Mouse (Mus musculus): ENCODE measurements around the gene Odf3l1.

The Odf3l1 gene

GRCm38 (mm10) chr9:56881539-56882082, 17.1 kb upstream of the Odf3l1 start:
- no peak for DNase-seq (ENCODE audit: extremely low spot score, low spot score)

DNA sequence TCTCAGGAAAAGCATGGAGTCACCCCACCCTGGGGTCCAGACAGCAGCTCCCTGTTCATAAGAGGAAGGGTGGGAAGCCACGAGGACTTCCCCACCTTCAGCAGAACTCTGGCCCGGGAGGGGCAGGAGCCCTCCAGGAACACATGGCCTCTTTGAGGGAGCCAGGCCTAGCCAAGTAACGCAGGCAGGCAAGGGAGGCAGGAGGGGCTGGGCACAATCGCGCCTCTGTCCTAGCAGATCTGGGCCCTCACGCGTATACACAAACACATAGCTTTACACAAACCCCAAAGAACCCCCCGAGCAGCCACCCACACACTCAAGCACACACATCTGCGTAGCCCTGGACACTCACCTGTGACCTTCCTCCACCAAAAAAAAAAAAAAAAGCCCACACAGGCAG, 16.3 kb upstream of the Odf3l1 start:
- no peak for DNase-seq (ENCODE audit: extremely low spot score, low spot score)

DNA sequence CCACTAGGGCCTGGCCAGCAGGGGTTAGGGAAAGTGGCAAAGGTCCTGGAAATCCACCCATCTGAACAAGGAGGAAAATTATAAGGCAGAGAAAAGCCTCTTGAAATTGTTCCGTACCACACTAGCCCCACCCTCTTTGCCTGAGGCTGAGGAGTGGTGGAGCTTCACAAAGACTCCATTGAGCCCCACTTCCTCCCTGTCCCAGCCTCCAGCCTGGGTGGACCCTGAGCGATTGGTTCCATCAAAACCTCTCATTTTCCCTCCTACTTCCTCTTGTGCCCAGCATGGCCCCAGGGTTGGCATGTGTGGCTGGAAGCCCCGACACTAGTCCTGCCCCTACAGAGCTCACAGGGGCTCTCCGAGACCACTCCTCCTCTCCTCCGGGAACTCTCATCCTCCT, 12.8 kb upstream of the Odf3l1 start:
- DNase-seq (ENCODE audit: extremely low spot score, low spot score), result no peak

GRCm38 (mm10) chr9:56876784-56877183, 12.3 kb upstream of the Odf3l1 start:
- no peak for DNase-seq (ENCODE audit: extremely low spot score, low spot score)

DNA sequence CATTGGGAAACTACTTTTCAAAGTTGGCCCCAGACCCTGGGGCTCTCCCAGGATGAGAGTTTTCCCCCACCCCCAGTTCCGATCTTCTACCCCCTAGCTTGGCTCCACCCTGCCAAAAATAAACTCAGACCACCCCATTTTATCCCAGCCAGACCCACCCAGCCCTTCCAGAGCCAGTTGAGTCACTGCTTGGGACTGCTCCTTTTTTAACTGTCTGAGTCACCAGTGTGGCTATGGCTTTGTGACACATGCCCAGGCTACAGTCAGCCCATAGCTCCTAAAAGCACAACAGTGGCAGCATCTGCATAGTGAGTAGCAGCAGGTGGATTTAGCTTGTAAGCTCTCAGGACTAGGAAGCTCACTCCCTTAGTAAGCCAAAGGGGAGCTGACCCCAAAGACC, 8.6 kb upstream of the Odf3l1 start:
- DNase-seq (ENCODE audit: extremely low spot score, low spot score), result no peak

GRCm38 (mm10) chr9:56872105-56872903, 7.8 kb upstream of the Odf3l1 start:
- no peak for DNase-seq (ENCODE audit: extremely low spot score, low spot score)

DNA sequence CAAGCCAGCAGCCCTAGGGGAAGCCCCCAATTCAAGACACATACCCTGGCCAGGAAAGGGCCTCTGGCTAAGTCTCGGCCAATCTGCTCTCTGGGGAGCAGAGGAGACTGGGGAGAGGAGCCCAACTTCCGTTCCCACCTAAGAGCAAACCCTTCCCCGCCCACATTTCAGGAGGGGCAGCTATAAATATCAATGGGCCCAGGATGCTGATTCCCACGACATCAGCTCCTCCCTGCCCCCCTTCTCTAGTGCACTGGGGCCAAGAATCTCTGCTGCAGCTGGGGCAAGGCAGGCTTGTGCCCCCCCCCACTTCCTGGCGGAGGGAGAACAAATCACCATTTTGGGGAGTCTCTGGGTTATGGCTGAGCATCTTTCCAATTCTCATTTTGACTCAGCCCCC, 6.7 kb upstream of the Odf3l1 start:
- no peak for DNase-seq (ENCODE audit: extremely low spot score, low spot score)

DNA sequence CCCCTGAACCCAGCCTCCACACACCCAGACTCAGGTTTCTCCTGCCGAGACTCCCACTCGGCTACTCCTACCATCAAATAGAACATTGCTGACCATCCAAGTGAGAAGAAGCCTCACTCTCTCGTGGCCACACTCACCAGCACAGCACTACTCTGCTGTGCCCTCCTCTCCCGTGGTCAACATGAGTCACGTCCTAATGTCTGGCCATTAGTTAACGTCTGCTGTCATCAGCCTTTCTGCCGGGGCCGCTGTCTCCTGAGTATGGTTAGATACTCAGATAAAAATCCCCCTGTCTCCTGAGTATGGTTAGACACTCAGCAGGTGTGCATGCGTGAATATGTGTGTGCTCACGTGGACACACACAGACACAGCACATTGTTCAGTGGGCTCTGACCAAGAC, 6.3 kb upstream of the Odf3l1 start:
- DNase-seq (ENCODE audit: extremely low spot score, low spot score), result no peak

DNA sequence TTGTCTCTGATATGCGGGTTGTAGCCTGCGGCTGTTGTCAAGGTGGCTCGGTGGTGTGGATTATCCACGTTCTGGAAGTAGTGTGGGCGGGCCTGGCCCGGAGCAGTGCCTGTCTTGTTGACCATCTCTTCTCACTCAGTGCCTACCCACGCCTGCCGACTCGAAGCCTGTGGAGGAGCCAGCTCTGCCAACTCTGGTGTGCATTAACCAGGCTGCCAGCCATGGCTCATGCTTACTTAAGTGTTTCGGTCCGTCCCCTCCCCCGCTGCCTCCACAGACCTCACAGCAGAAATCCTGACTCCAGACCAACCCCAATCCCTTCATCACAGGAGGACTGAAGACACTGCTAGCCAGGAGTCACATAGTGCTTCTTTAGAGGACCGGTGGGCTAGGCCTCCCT, 5.1 kb upstream of the Odf3l1 start:
- DNase-seq (ENCODE audit: extremely low spot score, low spot score), result no peak

DNA sequence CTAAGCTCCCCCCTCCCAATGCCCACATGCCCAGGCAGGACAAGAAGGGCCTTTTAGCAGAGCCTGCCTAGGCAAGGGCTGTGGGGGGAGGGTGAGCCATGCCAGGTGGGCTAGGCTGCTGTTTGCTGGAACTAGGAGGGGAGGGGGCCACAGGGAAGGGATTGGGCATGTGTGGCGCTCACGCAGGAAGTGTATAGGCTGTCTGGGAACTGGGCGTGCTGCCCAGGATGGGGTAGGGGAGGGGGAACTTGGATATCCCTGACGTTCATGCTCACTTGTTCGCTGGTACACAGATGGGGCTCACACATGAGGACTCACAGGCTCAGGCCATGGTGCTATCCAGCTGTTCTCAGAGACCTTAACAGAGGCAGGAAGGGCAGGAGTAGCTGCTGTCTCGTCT, 3.8 kb upstream of the Odf3l1 start:
- no peak for DNase-seq (ENCODE audit: extremely low spot score, low spot score)

DNA sequence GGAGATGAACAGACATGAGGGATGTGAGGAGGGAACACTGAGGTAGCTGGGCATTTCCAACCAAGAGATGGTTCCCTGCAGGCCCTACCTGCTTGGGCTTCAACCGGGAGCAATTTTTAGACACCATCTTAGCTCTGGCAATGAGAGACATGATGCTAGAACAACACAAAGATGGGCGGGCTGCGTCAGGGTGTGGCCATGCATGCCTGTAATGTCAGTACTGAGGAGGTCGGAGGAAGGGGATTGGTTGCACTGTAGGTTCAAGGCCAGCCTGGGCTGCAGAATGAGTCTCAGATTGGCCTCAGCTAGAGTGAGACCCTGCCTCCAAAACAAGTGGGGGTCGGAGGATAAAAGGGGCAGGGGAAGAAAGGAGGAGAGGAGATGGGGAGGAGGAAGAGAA, 2.0 kb upstream of the Odf3l1 start:
- no peak for DNase-seq (ENCODE audit: extremely low spot score, low spot score)

DNA sequence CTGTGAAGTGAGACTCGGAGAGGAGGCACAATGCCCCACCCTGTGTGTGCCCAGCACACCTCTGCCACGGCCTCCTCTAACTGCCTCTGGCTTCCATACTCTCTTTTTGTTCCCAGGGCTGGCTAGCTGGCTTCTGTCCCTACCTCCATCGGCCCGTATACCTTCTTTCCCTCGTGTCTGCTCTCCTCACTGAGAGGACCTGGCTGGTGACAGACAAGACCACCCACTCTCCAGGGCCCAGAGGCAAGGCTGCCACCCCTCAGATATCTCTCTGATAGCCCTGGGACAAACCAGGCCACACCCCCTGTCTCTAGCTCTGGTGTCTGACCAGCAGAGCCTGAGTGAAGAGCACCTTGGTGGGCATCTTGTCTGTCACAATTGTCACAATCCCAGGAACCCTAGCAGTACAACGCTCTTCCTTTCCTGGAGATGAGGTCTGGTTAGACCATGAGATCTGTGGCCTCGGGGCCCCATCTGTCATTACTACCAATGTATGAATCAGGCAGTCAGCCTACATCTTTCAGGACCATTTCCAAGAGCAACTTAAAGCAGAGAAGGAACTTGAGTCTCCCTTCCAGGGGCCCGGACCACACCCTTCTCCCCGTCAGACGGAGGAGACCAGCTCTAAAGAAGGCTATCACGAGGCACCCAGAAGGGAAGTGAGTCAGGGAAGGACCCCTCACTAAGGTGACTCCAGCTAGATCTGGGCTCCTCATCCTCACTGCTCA, 1.4 kb upstream of the Odf3l1 start:
- no peak for DNase-seq (ENCODE audit: extremely low spot score, low spot score)

- peak; percentile 57 for DNase-seq (ENCODE audit: extremely low spot score, low spot score)
Measured at GRCm38 (mm10) chr9:56864832-56865231, 353 bp upstream of the Odf3l1 start, which contains the start of gene Cspg4. Gene Cspg4 (plus strand): TSS chr9:56865033.

DNA sequence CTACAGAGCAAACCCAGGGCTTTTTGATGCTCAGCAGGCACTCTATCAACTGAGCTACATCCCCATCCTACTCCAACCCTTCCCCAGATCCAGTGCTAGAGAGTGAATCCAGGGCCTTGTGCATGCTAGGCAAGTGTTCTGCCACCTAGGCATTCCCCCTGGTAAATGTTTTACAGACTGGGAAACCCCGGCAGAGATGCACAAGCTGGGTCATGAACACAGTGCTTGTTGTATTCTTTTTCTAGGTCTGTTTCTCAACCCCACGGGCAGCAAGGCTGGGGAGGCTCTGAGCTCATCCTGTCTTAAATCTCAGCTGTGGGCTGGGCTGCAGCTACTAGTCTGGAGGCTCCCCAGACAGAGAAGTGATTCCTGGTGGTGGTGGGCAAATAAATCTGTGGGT, 1.6 kb downstream of the Odf3l1 start:
- DNase-seq (ENCODE audit: extremely low spot score, low spot score), result no peak

GRCm38 (mm10) chr9:56860486-56861269, 3.8 kb downstream of the Odf3l1 start:
- no peak for DNase-seq (ENCODE audit: extremely low spot score, low spot score)

DNA sequence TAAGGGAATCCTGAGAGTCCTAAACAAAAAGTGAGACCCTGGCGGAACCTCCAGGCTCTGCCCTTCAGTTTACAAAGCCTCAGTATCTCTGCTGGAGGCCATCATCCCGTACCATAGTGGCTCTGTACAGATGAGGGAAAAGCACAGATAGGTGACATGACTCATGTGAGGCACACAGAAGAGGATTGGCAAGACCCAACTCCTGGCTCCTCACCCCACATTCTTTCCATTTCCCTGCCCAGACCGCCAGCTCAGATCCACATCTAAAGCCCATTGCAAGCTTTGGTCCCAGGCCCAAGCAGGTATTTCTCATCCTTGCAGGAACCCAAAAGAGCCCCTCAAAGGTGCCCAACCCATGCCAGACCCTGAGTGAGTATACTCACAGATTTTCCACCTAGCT, 4.4 kb downstream of the Odf3l1 start:
- DNase-seq (ENCODE audit: extremely low spot score, low spot score), result no peak

GRCm38 (mm10) chr9:56857463-56857862, 7.0 kb downstream of the Odf3l1 start:
- DNase-seq (ENCODE audit: extremely low spot score, low spot score), result no peak

DNA sequence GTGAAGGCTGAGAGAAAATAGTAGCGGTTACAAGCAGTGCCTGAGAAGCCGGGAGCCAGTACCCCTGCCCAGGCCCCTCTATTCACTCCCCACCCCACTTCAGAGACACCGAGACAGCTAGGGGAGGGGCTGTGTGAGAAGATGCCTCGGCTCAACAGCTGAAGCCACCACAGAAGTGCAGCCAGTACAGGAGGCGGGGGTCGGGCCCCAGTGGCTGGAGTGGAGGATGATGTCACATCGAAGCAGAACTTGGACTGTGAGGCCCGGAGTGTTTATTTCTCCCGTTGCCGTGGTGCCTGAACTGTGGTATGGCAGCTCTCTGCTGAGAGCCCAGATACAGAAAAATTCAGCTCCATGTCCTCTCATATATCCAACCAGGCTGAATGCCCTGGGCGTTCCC, 12.7 kb downstream of the Odf3l1 start:
- no peak for DNase-seq (ENCODE audit: extremely low spot score, low spot score)

DNA sequence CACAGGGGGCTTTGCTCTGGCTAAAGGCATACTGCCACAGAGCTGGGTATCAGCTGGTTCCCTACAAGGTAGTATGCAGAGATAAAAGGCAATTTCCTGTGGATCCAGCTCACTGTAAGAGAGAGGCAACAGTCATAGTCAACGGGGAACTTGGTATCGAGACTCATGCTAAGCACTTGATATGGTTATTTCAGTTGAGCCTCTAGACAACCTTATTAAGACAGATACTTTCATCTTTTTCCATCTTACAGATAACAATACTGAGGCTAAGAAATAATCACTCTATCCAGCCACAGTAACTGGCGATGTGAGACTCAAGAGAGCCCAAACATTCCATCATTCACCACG, 13.6 kb downstream of the Odf3l1 start:
- no peak for DNase-seq (ENCODE audit: extremely low spot score, low spot score)

GRCm38 (mm10) chr9:56850128-56850904, 14.2 kb downstream of the Odf3l1 start:
- no peak for DNase-seq (ENCODE audit: extremely low spot score, low spot score)

DNA sequence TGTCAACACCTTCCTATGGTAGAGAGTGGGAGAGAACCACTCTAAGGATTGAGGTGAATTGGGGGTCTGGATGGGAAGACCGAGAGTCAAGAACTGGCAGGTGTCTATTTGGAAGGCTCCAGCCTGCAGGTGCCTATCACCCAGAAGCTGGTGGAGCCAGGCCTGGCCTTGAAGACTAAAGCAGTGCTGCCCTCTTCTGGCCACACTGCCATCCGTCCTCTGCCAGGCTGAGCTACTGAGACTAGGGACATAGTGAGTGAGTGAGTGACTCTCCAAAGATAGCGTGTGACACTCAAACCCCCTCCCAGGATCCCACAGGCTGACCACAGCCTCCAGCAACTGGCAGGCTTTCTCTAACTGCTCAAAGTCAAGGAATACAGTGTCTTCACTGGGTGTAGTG, 17.0 kb downstream of the Odf3l1 start:
- DNase-seq (ENCODE audit: extremely low spot score, low spot score), result peak; percentile 65
